Mouse (Mus musculus) gastrocnemius, adult 18-20 months (tissue): Measurements from ENCODE around the gene Zswim5. TPM values are rescaled to one million over a fixed set of nuclear protein-coding genes. Genes with fewer than 3 reads are reported as not detected.

ENCODE experiments used
- DNase-seq: peaks from one replicate; pipeline ENCODE4 v3.0.0; 2021; ENCODE audit warnings: low spot score
- total RNA-seq, 2 experiments: library from RNA; stranded (reverse); gene quantifications; 2 replicates each; pipeline ENCODE4 v1.2.3; 2021

The Zswim5 gene
- total RNA-seq, 2 experiments from 2014 or later, result 0.07 to 0.19 TPM

DNA sequence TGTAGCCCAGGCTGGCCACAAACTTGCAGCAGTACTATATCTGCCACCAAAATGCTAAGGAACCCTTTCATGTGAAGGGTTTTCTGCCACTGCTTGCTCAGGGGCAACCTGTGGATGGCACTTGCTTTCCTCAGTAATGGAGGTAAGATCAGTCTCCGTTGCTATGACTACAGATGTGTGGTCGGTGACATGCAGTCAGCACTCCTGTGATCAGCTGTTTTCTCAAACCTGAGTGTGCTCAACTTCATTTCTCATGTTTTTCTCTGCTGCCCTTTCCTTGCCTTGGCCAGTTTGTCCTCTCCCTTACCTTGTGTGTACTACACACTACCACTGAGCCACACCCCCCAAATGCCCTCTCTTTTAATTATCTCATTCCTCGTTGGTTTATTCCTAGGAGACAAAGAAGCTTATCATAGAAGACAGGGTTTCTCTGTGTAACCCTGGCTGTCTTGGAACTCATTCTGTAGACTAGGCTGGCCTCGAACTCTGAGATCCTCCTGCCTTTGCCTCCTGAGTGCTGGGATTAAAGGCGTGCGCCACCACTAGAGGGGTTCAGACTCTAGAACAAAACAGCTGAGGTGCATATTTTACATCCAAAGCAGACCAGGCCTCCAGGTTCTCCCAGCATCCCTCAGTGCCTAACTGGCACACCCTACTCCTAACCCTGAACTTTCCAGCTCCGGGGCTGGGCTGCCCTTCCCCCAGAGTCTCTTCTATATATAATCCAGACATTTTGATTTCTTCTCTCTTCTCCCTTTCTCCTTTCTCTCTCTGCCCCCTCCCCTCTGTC, 128.6 kb downstream of the Zswim5 start:
- DNase-seq, result no peak

- no peak for DNase-seq
Observed at GRCm38 (mm10) chr4:117007058-117007457, 129.9 kb downstream of the Zswim5 start.

DNA sequence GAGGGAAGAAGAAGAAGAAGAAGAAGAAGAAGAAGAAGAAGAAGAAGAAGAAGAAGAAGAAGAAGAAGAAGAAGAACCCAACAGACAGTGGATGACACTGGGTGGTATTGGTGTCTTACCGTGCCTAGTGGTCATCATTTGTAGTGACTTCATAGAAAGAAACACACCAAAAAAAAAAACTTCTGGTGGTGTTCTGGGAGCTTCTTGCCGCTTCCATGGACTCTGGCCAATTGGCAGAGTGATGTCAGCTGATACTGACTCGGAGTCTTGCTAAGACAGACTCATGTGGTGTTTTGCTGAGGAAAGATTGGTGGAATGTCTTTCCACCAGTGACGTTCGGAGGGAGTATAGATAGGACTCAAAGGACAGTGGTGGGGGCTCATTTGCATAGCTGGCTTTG, 133.1 kb downstream of the Zswim5 start:
- no peak for DNase-seq

DNA sequence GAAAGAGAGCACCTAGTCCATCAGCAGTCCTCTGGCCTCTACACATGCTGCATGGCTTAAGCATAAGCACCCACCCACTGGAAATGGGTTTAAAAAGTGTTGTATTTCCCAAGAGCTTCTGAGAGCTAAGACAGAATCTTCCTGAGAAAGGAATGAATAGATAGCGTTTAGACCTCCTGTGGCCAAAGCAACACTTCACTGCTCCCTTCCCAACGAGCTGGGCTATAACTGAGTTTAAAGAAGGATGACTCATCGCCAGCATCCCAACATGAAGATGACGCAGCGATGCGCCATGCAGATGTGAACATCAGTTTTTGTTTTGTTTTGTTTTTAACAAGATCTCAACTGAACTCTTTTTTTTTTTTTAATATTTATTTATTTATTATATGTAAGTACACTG, 136.4 kb downstream of the Zswim5 start:
- DNase-seq, result no peak

DNA sequence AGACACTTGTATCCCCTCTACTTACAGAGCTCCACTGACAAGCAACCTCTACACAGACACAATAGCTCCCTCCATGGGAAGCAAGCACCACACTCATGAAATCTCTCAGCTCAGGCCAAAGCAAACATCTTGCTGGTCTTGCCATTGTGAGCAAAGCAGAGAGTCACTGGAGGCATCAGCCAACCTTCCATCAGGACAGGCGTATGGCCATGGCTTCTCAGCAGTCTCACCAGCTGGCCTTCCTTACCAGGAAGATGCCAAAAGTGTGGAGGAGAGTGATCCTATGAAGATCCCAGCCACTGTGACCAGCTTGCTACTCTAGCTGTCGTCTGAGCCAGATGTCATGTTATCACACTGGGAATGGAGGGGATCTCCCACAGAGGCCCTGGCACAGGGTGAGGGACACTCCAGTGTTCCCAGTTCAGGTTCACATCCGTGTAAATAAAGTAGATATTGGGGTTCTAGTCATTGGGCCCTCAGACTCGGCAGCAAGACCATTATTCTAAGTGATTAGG, 137.8 kb downstream of the Zswim5 start:
- no peak for DNase-seq

DNA sequence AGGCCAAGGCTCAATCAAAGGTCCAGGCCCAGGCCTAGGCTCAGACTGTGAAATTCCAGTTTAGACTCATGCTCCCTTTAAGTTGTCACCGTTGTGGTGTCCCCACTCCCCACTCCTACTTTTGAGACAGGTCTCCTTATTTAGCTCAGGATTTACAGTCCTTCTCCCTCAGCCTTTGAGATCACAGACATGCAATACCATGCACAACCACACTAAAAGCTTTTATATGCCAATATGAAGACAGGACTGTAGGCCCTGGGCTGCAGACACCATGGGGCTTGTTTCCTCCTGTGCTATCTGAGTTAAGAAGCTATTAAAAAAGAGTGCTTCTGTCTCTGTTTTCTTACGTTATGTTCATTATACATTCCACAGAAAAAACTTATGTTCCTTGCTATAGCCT, 140.6 kb downstream of the Zswim5 start:
- no peak for DNase-seq

DNA sequence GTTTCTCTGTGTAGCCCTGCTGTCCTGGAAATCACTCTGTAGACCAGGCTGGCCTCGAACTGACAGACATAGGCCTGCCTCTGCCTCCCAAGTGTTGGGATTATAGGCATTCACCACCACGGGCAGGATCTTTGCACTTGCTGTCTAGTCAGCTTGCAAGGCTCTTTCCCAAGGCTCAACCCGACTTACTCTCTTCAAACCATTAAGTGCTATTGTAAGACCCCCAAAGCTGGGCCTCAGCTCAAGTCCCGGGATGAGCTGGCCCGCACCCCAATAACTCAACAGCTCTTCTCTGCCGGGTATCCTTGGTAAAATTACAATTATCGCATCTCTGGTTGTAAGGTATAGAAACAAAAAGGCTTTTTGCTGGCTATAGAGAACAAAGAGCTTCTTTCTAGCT, 141.2 kb downstream of the Zswim5 start:
- DNase-seq, result no peak

DNA sequence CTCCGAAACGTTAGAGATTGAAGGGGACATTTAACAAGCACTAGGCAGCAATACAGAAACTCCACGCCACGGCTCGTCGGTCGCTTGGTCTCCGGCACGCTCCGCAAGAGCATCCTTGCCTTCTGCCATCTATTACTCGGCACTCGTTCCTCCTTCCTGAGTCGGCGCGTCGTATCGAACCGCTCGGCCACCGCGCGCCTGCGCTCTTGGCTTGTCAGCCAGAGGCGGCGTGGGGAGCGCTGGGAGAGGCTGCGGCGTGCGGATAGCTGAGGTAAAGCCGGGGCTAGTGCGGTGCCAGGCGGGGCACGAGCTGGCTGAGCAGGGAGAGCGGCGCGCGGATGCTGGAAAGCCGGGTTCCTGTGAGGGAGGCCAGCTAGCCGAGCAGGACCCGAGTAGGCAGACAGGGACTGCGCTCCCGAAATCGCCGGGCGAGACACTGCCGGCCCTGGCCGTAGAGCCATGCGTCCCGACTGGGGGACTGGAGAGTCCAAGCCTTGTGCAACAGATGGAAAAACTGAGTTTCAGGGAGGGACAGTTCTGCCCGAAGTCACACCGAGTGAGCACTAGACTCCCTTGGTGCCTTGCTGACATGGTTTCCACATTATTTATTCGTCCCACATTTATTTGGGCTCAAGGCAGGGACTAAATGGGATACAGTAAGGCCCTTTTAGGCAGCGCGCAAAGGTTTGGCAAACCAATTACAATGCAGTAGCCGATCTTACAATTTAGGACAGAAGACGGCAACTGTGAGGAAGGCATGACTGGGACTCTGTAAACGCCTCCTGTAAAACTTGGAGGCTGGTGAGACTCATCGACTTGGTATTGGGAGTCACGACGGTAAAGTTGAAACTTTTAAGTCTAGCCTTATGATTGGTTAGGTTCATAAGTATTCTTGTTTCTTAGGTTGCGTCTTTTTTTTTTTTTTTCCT, 142.3 kb downstream of the Zswim5 start, which contains the start of gene Eif2b3:
Gene Eif2b3, plus strand, starts transcription at position 197 of the 929 bp plus-strand sequence.
- DNase-seq, result peak; percentile 90

GRCm38 (mm10) chr4:117023469-117023868, 146.3 kb downstream of the Zswim5 start:
- DNase-seq, result no peak

GRCm38 (mm10) chr4:117031105-117031504, 153.9 kb downstream of the Zswim5 start:
- DNase-seq, result no peak

Other genes starting within 250 kb of the Zswim5 start
- gene Nasp, start 249.4 kb upstream of the Zswim5 start, total RNA-seq, result 10 to 100 TPM in 1 of 2 experiments, 1 to 10 TPM in 1; 9.1 to 10.6 TPM
- gene Akr1a1, start 225.7 kb upstream of the Zswim5 start, total RNA-seq, result 100 to 1,000 TPM; 182 to 198 TPM
- gene Prdx1, start 191.8 kb upstream of the Zswim5 start, total RNA-seq, result 100 to 1,000 TPM; 267 to 272 TPM
- gene Mmachc, start 169.0 kb upstream of the Zswim5 start, total RNA-seq, result 10 to 100 TPM; 33.3 to 34.9 TPM
- gene Ccdc163, start 168.9 kb upstream of the Zswim5 start, total RNA-seq, result 1 to 10 TPM; 2.2 to 2.6 TPM
- 1 to 10 TPM; 1.6 to 1.8 TPM for gene Tesk2, start 156.4 kb upstream of the Zswim5 start, total RNA-seq
- gene Toe1, start 69.7 kb upstream of the Zswim5 start, total RNA-seq, result 1 to 10 TPM; 3.7 to 4.7 TPM
- gene Mutyh, start 69.7 kb upstream of the Zswim5 start, total RNA-seq, result under 1 TPM; 0.80 to 0.88 TPM
- gene Hpdl, start 55.7 kb upstream of the Zswim5 start, total RNA-seq, result 1 to 10 TPM; 1.1 to 1.6 TPM
- gene Urod, start 117.0 kb downstream of the Zswim5 start, total RNA-seq, result 10 to 100 TPM; 56.7 to 58.3 TPM
- gene Hectd3, start 117.9 kb downstream of the Zswim5 start, total RNA-seq, result 10 to 100 TPM; 13.7 to 15.3 TPM
- 10 to 100 TPM; 19.9 to 21.1 TPM for gene Eif2b3, start 142.0 kb downstream of the Zswim5 start, total RNA-seq
- gene Ptch2, start 218.7 kb downstream of the Zswim5 start, total RNA-seq, result under 1 TPM; 0.21 to 0.52 TPM
- 1 to 10 TPM; 1.5 to 2.3 TPM for gene Btbd19, start 248.3 kb downstream of the Zswim5 start, total RNA-seq
- gene Tctex1d4, start 249.4 kb downstream of the Zswim5 start, total RNA-seq, result not detected